Comparison of ENCODE assay signal across 10 mouse cellular contexts in the genomic region with DNA sequence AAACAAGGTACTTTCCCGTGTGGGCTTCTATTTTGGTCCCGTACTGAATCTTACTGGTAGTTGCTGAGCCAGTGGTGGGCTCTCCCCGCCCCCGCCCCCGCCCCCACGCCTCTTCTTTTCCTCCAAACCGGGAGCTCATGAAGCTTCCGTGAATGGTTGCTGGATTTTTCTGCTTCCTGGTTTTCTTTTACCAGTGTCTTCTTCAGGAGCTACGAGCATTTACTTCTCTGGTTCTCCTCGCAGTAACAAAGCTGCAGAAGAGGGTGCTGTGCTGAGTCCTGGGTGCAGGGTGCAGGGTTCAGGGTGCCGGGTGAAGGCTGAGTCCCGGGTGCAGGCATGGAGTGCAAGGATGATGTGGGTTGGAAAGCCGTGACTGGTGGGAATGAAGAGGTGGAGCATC.
DNase-seq lines count a peak whose midpoint lies in the region; ATAC-seq and TF ChIP-seq lines count a peak whose summit lies in the region.
"Had no signal": no experiment of that assay in that cellular context is flagged by ENCODE, and none has a peak within 500 bp of the region (broad histone marks: within the 10 kb centered on the region; RNA-seq: fewer than 3 reads in every experiment).

No protein-coding gene starts in this region.

- H3K4me2 ChIP-seq in heart, embryonic 15.5 days = peak overlapping the region; percentile 48
- H3K4me2 ChIP-seq in lung, embryonic 16.5 days (ENCODE audit: low read depth, low read length) = peak overlapping the region; percentile 36
- H3K4me2 ChIP-seq in limb, embryonic 13.5 days (replicated peaks) = peak overlapping the region; percentile 51
- H3K4me2 ChIP-seq in stomach, postnatal 0 days (replicated peaks; ENCODE audit: low read depth) = peak overlapping the region; percentile 27; the same call in 1 of the 2 replicates

- no peak for TF ChIP-seq CTCF in stomach, postnatal 0 days (IDR thresholded peaks at IDR 0.05; ENCODE audit: low read depth)

- peak overlapping the region; percentile 83 for H3K27ac ChIP-seq in heart, embryonic 15.5 days
- H3K27ac ChIP-seq in lung, embryonic 16.5 days (ENCODE audit: low read length) = no peak overlapping the region
- H3K27ac ChIP-seq in limb, embryonic 13.5 days = no peak overlapping the region
- H3K27ac ChIP-seq in stomach, postnatal 0 days (replicated peaks) = no peak overlapping the region

- 0 out of 2 replicates have a peak overlapping the region, but pooled peaks have one; percentile 5 for H3K9ac ChIP-seq in heart, embryonic 15.5 days
- H3K9ac ChIP-seq in lung, embryonic 16.5 days (ENCODE audit: low read length) = no peak overlapping the region
- H3K9ac ChIP-seq in limb, embryonic 13.5 days = no peak overlapping the region
- H3K9ac ChIP-seq in stomach, postnatal 0 days (ENCODE audit: low read length) = no peak overlapping the region

- 0 out of 2 replicates have a peak overlapping the region, but pooled peaks have one; percentile 7 for H3K4me3 ChIP-seq in heart, embryonic 15.5 days
- H3K4me3 ChIP-seq in lung, embryonic 16.5 days (ENCODE audit: low read length) = no peak overlapping the region
- H3K4me3 ChIP-seq in limb, embryonic 13.5 days = peak overlapping the region; percentile 11
- no peak overlapping the region for H3K4me3 ChIP-seq in stomach, postnatal 0 days (ENCODE audit: low read depth, low read length)

- H3K36me3 ChIP-seq in heart, embryonic 15.5 days = no peaks in the 10 kb centered on the region
- no peaks in the 10 kb centered on the region for H3K36me3 ChIP-seq in lung, embryonic 16.5 days (ENCODE audit: control insufficient read depth, insufficient read depth, low read length)
- no peaks in the 10 kb centered on the region for H3K36me3 ChIP-seq in limb, embryonic 13.5 days
- H3K36me3 ChIP-seq in stomach, postnatal 0 days (ENCODE audit: control insufficient read depth, insufficient read depth, low read length) = no peaks in the 10 kb centered on the region

- no peaks in the 10 kb centered on the region for H3K27me3 ChIP-seq in heart, embryonic 15.5 days
- no peaks in the 10 kb centered on the region for H3K27me3 ChIP-seq in lung, embryonic 16.5 days (ENCODE audit: control insufficient read depth, insufficient read depth, low read depth, low read length)
- H3K27me3 ChIP-seq in limb, embryonic 13.5 days = peaks cover 20% of the 10 kb centered on the region
- no peaks in the 10 kb centered on the region for H3K27me3 ChIP-seq in stomach, postnatal 0 days (ENCODE audit: control insufficient read depth, insufficient read depth, low read length)

- WGBS in heart, embryonic 15.5 days = 21% methylated on average over 13 of the region's 13 CpGs
- WGBS in lung, embryonic 16.5 days = 17% methylated on average over 13 of the region's 13 CpGs
- 33% methylated on average over 13 of the region's 13 CpGs for WGBS in limb, embryonic 13.5 days
- WGBS in stomach, postnatal 0 days = 37% methylated on average over 13 of the region's 13 CpGs

- H3K9me3 ChIP-seq in heart, embryonic 15.5 days (replicated peaks) = no peaks in the 10 kb centered on the region
- no peaks in the 10 kb centered on the region for H3K9me3 ChIP-seq in lung, embryonic 16.5 days (ENCODE audit: control insufficient read depth, low read length)
- no peaks in the 10 kb centered on the region for H3K9me3 ChIP-seq in limb, embryonic 13.5 days
- H3K9me3 ChIP-seq in stomach, postnatal 0 days (ENCODE audit: control insufficient read depth, low read length) = no peaks in the 10 kb centered on the region

- ATAC-seq in heart, embryonic 15.5 days (replicated peaks; ENCODE audit: insufficient number of reproducible peaks, insufficient read depth, low FRiP score, low read depth) = no peak
- ATAC-seq in lung, embryonic 16.5 days (ENCODE audit: low read depth) = no peak
- no peak for ATAC-seq in limb, embryonic 13.5 days (ENCODE audit: low FRiP score, low read depth)
- no peak for ATAC-seq in stomach, postnatal 0 days (ENCODE audit: low FRiP score, low TSS enrichment)

- DNase-seq in heart, adult 9 months (ENCODE audit: low spot score in 2 of 2) = no peak
- no peak for DNase-seq in lung, postnatal 36 days
- no peak for DNase-seq in stomach, postnatal 0 days (ENCODE audit: low spot score)
- DNase-seq in thymus, postnatal 0 days (ENCODE audit: low spot score) = no peak
- DNase-seq in embryo, embryonic 10 days (ENCODE audit: low spot score) = no peak
- DNase-seq: cerebellum, adult 9-11 months; retina, postnatal 1 day had no signal

- H3K4me1 ChIP-seq in heart, embryonic 15.5 days (replicated peaks) = peaks cover 28% of the 10 kb centered on the region
- H3K4me1 ChIP-seq in lung, embryonic 16.5 days (replicated peaks; ENCODE audit: control insufficient read depth, insufficient read depth, low read length) = peaks cover 12% of the 10 kb centered on the region; the same call in 1 of the 2 replicates
- H3K4me1 ChIP-seq in limb, embryonic 13.5 days = peaks cover 44% of the 10 kb centered on the region
- no peaks in the 10 kb centered on the region for H3K4me1 ChIP-seq in stomach, postnatal 0 days (replicated peaks; ENCODE audit: control insufficient read depth, insufficient read depth)

- no peak for TF ChIP-seq EP300 in stomach, postnatal 0 days (optimal IDR thresholded peaks at IDR 0.05)

Comparison
In these comparisons a context has a peak if more than half of its experiments do, and no peak if none do; other contexts are left out.
1. H3K4me3 ChIP-seq: peak in heart, embryonic 15.5 days (single experiment) and limb, embryonic 13.5 days (single experiment); none in lung, embryonic 16.5 days (single experiment) and stomach, postnatal 0 days (single experiment).
2. Peak in every context shown above with its lines, with median percentiles within 50 percentile points of each other: H3K4me2 ChIP-seq.